Mouse (Mus musculus) CH12.LX (cell line): ENCODE measurements at regions not wholly inside any gene's neighbourhood (a gene's known extent, or its start where the extent isn't known, plus 50 kb on each side); places are given as distances from the start of the nearest gene placed in this dataset.

Experiments
- DNase-seq: peaks from one replicate; pipeline ENCODE4 v3.0.0-alpha.2; 2013; ENCODE audit errors: extremely low read depth
- H3K27ac ChIP-seq: 2 replicates; pipeline ENCODE4 v1.5.1; 2012; ENCODE audit warnings: low read depth, mild to moderate bottlenecking, control low read depth, moderate library complexity; ENCODE audit not compliant: insufficient read depth
- H3K27me3 ChIP-seq: replicated peaks from 2 replicates; pipeline ENCODE3; 2012; ENCODE audit warnings: inconsistent platforms
- H3K36me3 ChIP-seq, 2 experiments: replicated peaks in 1 of 2; 2 replicates each; pipeline versions ENCODE3 to v1.6.1; 2012; ENCODE audit warnings: inconsistent platforms in 1 of 2, low read length in 1 of 2, mild to moderate bottlenecking in 1 of 2, mixed read lengths in 1 of 2, moderate library complexity in 1 of 2; ENCODE audit not compliant: control insufficient read depth in 1 of 2, insufficient read depth in 1 of 2
- H3K4me1 ChIP-seq, 2 experiments: 2 replicates each; pipeline ENCODE4 v1.6.1; 2012; ENCODE audit warnings: inconsistent platforms in 1 of 2, moderate library complexity in 1 of 2; ENCODE audit not compliant: insufficient read depth in 2 of 2, control insufficient read depth in 1 of 2
- H3K4me2 ChIP-seq: 2 replicates; pipeline ENCODE4 v1.6.1; 2012; ENCODE audit warnings: low read depth, mild to moderate bottlenecking, control low read depth; ENCODE audit not compliant: poor library complexity, insufficient read depth, severe bottlenecking
- H3K4me3 ChIP-seq, 3 experiments: fragments of 150-350 bp in 1 of 3; sonication (generic) in 1 of 3; replicated peaks in 1 of 3; 2 replicates each; pipeline versions ENCODE3 to v1.5.1; 2011 to 2012; ENCODE audit warnings: low read depth in 2 of 3, low read length in 2 of 3, mild to moderate bottlenecking in 2 of 3, moderate library complexity in 2 of 3, control low read depth in 1 of 3, improper control_type of control experiment in 1 of 3, inconsistent platforms in 1 of 3, mixed read lengths in 1 of 3; ENCODE audit not compliant: poor library complexity in 1 of 3
- H3K79me2 ChIP-seq: replicated peaks from 2 replicates; pipeline ENCODE4 v1.6.1; 2012; ENCODE audit warnings: mild to moderate bottlenecking, moderate library complexity; ENCODE audit not compliant: control insufficient read depth, poor library complexity, insufficient read depth, severe bottlenecking; ENCODE audit errors: extremely low read depth
- H3K9ac ChIP-seq: 2 replicates; pipeline ENCODE4 v1.6.1; 2012; ENCODE audit warnings: low read depth, mild to moderate bottlenecking, control low read depth, moderate library complexity; ENCODE audit not compliant: insufficient read depth
- H3K9me3 ChIP-seq: replicated peaks from 2 replicates; pipeline ENCODE3; 2012; ENCODE audit warnings: low read length, inconsistent platforms, mixed read lengths
- BHLHE40 ChIP-seq: IDR thresholded peaks from 2 replicates; pipeline ENCODE4 v1.6.1; 2011; ENCODE audit warnings: mild to moderate bottlenecking, low read depth, low read length, improper control_type of control experiment
- CHD2 ChIP-seq: IDR thresholded peaks from 2 replicates; pipeline ENCODE4 v1.6.1; 2011; ENCODE audit warnings: low read length, improper control_type of control experiment
- CTCF ChIP-seq, 2 experiments: IDR thresholded peaks in 1 of 2; conservative IDR thresholded peaks in 1 of 2; 2 replicates each; pipeline ENCODE4 v1.5.1; 2011 to 2012; ENCODE audit warnings: low read depth in 2 of 2, low read length in 2 of 2, improper control_type of control experiment in 1 of 2, inconsistent platforms in 1 of 2, mild to moderate bottlenecking in 1 of 2, moderate library complexity in 1 of 2
- EP300 ChIP-seq: IDR thresholded peaks from 2 replicates; pipeline ENCODE4 v1.6.1; 2011; ENCODE audit warnings: low read length, improper control_type of control experiment
- ETS1 ChIP-seq: conservative IDR thresholded peaks from 2 replicates; pipeline ENCODE4 v1.6.1; 2012; ENCODE audit warnings: low read depth, mild to moderate bottlenecking, inconsistent platforms, low read length, improper control_type of control experiment, moderate library complexity
- IRF4 ChIP-seq: IDR thresholded peaks from 2 replicates; pipeline ENCODE4 v1.6.1; 2014; ENCODE audit warnings: low read depth, mild to moderate bottlenecking, inconsistent platforms, low read length, improper control_type of control experiment
- JUND ChIP-seq: conservative IDR thresholded peaks from 2 replicates; pipeline ENCODE4 v1.6.1; 2011; ENCODE audit warnings: low read depth, low read length, improper control_type of control experiment
- KAT2A ChIP-seq: IDR thresholded peaks from 2 replicates; pipeline ENCODE4 v1.6.1; 2012; ENCODE audit warnings: low read length, improper control_type of control experiment, inconsistent platforms; ENCODE audit not compliant: insufficient replicate concordance
- MAFK ChIP-seq: IDR thresholded peaks from 2 replicates; pipeline ENCODE4 v1.6.1; 2011; ENCODE audit warnings: low read length, improper control_type of control experiment; ENCODE audit not compliant: insufficient replicate concordance
- MAZ ChIP-seq: IDR thresholded peaks from 2 replicates; pipeline ENCODE4 v1.6.1; 2012; ENCODE audit warnings: low read depth, mild to moderate bottlenecking, inconsistent platforms, low read length, improper control_type of control experiment, moderate library complexity
- MYC ChIP-seq: IDR thresholded peaks from 2 replicates; pipeline ENCODE4 v1.6.1; 2011; ENCODE audit warnings: low read depth, mild to moderate bottlenecking, improper control_type of control experiment, low read length
- NELFE ChIP-seq: IDR thresholded peaks from 2 replicates; pipeline ENCODE4 v1.6.1; 2011; ENCODE audit warnings: low read depth, low read length, improper control_type of control experiment
- NRF1 ChIP-seq: IDR thresholded peaks from 2 replicates; pipeline ENCODE4 v1.6.1; 2014; ENCODE audit warnings: low read depth, mild to moderate bottlenecking, inconsistent platforms, low read length, improper control_type of control experiment, moderate library complexity
- POLR2A ChIP-seq: IDR thresholded peaks from 2 replicates; pipeline ENCODE4 v1.6.1; 2011; ENCODE audit warnings: low read depth, mild to moderate bottlenecking, improper control_type of control experiment, low read length
- POLR2AphosphoS2 ChIP-seq: IDR thresholded peaks from 2 replicates; pipeline ENCODE4 v1.6.1; 2011; ENCODE audit warnings: low read depth, low read length, improper control_type of control experiment
- RCOR1 ChIP-seq: conservative IDR thresholded peaks from 2 replicates; pipeline ENCODE4 v1.6.1; 2012; ENCODE audit warnings: low read depth, mild to moderate bottlenecking, inconsistent platforms, low read length, improper control_type of control experiment
- SMC3 ChIP-seq: IDR thresholded peaks from 2 replicates; pipeline ENCODE4 v1.6.1; 2011; ENCODE audit warnings: low read depth, low read length, improper control_type of control experiment
- TCF12 ChIP-seq: IDR thresholded peaks from 2 replicates; pipeline ENCODE4 v1.6.1; 2014; ENCODE audit warnings: low read depth, mild to moderate bottlenecking, inconsistent platforms, low read length, improper control_type of control experiment
- UBTF ChIP-seq: IDR thresholded peaks from 2 replicates; pipeline ENCODE4 v1.6.1; 2012; ENCODE audit warnings: low read depth, mild to moderate bottlenecking, inconsistent platforms, low read length, improper control_type of control experiment, moderate library complexity
- ZMIZ1 ChIP-seq: IDR thresholded peaks from 2 replicates; pipeline ENCODE4 v1.6.1; 2012; ENCODE audit warnings: low read depth, mild to moderate bottlenecking, inconsistent platforms, low read length, improper control_type of control experiment
- ZNF384 ChIP-seq: IDR thresholded peaks from 2 replicates; pipeline ENCODE4 v1.6.1; 2012; ENCODE audit warnings: low read depth, low read length, improper control_type of control experiment, inconsistent platforms
- dilution Hi-C: fragments of 300-500 bp; cut with MboI; formaldehyde crosslinking; loops from 2 replicates; pipeline ENCODE4 v1.14.3; 2020; ENCODE audit warnings: low sequenced_read_pairs; ENCODE audit not compliant: extremely low pct_unique_long_range_greater_than_20kb, extremely low pct_ligation_motif_present
- in situ Hi-C: fragments of 300-500 bp; cut with MboI; formaldehyde crosslinking; loops from 3 replicates; pipeline ENCODE4 v1.14.3; 2019; ENCODE audit warnings: low sequenced_read_pairs, low pct_ligation_motif_present, low pct_unique_long_range_greater_than_20kb, mixed read lengths

- no peaks in the 10 kb centered on the region for H3K36me3 ChIP-seq
- TF ChIP-seq BHLHE40, result no peak
- TF ChIP-seq ZNF384, result no peak
- TF ChIP-seq MAFK, result no peak
- no peak overlapping the region for H3K9ac ChIP-seq
- H3K4me3 ChIP-seq, result no peak overlapping the region
- no peak overlapping the region for H3K27ac ChIP-seq
- no peaks in the 10 kb centered on the region for H3K4me1 ChIP-seq
- H3K4me2 ChIP-seq, result no peak overlapping the region
- H3K27me3 ChIP-seq, result peaks cover 19% of the 10 kb centered on the region
- H3K79me2 ChIP-seq, result no peaks in the 10 kb centered on the region
- in situ Hi-C loops, result no loop called here
- DNase-seq, result no peak
- no peaks in the 10 kb centered on the region for H3K9me3 ChIP-seq
- dilution Hi-C loops, result no loop called here
Observed at GRCm38 (mm10) chr6:101047195-101047594, 213.8 kb downstream of the Ppp4r2 start.

DNA sequence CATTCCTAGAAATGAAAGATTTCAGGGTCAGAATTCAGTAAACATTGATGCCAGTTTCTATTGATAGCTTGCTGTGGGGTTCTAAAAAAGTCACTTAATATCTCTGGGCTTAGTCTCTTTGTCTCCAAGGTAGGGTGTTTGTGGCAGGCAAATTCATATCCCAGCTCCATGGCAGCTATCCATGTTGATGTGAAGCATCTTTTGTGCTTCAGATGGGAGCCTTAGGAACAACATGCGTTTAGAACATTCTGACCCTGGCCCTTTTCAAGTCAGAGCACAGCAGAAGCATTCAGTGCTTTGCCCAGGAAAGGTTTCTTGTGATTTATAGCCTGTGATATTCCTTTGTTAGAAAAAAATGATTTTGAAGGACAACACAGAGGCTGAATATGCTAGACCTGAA is 215.0 kb downstream of the Ppp4r2 start:
- Histone ChIP-seq H3K79me2 (no peaks in the 10 kb centered on the region), H3K4me3 (no peak overlapping the region), H3K4me2 (no peak overlapping the region)
- dilution Hi-C loops, result no loop called here
- in situ Hi-C loops, result no loop called here
- TF ChIP-seq IRF4 (no peak), BHLHE40 (no peak)
- TF ChIP-seq, all 38 proteins: peak for 0
- Histone ChIP-seq H3K27ac (no peak overlapping the region), H3K9me3 (no peaks in the 10 kb centered on the region), H3K9ac (no peak overlapping the region), H3K27me3 (peaks cover 22% of the 10 kb centered on the region), H3K36me3 (no peaks in the 10 kb centered on the region), H3K4me1 (no peaks in the 10 kb centered on the region)
- DNase-seq, result no peak

- Histone ChIP-seq H3K4me2 (no peak overlapping the region), H3K9me3 (no peaks in the 10 kb centered on the region), H3K79me2 (no peaks in the 10 kb centered on the region), H3K27me3 (peaks cover 25% of the 10 kb centered on the region), H3K36me3 (no peaks in the 10 kb centered on the region), H3K27ac (no peak overlapping the region), H3K9ac (no peak overlapping the region), H3K4me1 (no peaks in the 10 kb centered on the region), H3K4me3 (no peak overlapping the region)
- in situ Hi-C loops (no loop called here), dilution Hi-C loops (no loop called here)
- no peak for DNase-seq
- TF ChIP-seq POLR2AphosphoS2 (no peak), UBTF (no peak), ETS1 (no peak)
Observed at GRCm38 (mm10) chr6:101048836-101049361, 215.5 kb downstream of the Ppp4r2 start.

- in situ Hi-C loops (no loop called here), dilution Hi-C loops (no loop called here)
- Histone ChIP-seq H3K9ac (no peak overlapping the region), H3K27ac (no peak overlapping the region), H3K9me3 (no peaks in the 10 kb centered on the region), H3K36me3 (no peaks in the 10 kb centered on the region), H3K4me1 (no peaks in the 10 kb centered on the region), H3K27me3 (peaks cover 33% of the 10 kb centered on the region), H3K79me2 (no peaks in the 10 kb centered on the region), H3K4me3 (no peak overlapping the region), H3K4me2 (no peak overlapping the region)
- no peak for DNase-seq
- TF ChIP-seq CHD2 (no peak), JUND (no peak), CTCF (conservative IDR thresholded peaks at IDR 0.05 in 1 of 2, IDR thresholded peaks at IDR 0.05 in 1 of 2; ENCODE audit: low read depth in 2 of 2, low read length in 2 of 2) (no peak), MAFK (no peak), ZNF384 (no peak), POLR2A (no peak), SMC3 (no peak), RCOR1 (no peak), MAZ (no peak), MYC (no peak), TCF12 (no peak), NELFE (no peak), EP300 (no peak), ZMIZ1 (no peak), KAT2A (no peak), NRF1 (no peak)
Observed at GRCm38 (mm10) chr6:101054880-101055279, 221.5 kb downstream of the Ppp4r2 start.
